8 mouse cellular contexts compared by ENCODE assay signal in genomic region chr9:22224536-22225503, GRCm38 (mm10). TPM values are rescaled to one million over a fixed set of nuclear protein-coding genes. Genes with fewer than 3 reads are reported as not detected.
DNase-seq lines count a peak whose midpoint lies in the region; ATAC-seq and TF ChIP-seq lines count a peak whose summit lies in the region.

No protein-coding gene starts in this region.

- H3K9me3 ChIP-seq in forebrain, embryonic 16.5 days (ENCODE audit: control insufficient read depth, low read length) = no peaks in the 10 kb centered on the region
- H3K9me3 ChIP-seq in kidney, embryonic 14.5 days (ENCODE audit: control insufficient read depth, low read length) = peaks cover 3% of the 10 kb centered on the region; the same call in 1 of the 2 replicates
- H3K9me3 ChIP-seq in lung, postnatal 0 days (ENCODE audit: low read length) = no peaks in the 10 kb centered on the region

- peak overlapping the region; percentile 79 for H3K4me2 ChIP-seq in forebrain, embryonic 16.5 days (ENCODE audit: low read length)
- peak overlapping the region; percentile 68 for H3K4me2 ChIP-seq in kidney, embryonic 14.5 days (replicated peaks; ENCODE audit: low read depth, low read length)
- H3K4me2 ChIP-seq in lung, postnatal 0 days (replicated peaks; ENCODE audit: low read depth, low read length) = peak overlapping the region; percentile 67

- H3K4me1 ChIP-seq in forebrain, embryonic 16.5 days (replicated peaks; ENCODE audit: control insufficient read depth, insufficient read depth, low read length) = 0 out of 2 replicates have a peak, but pooled peaks cover 5% of the 10 kb centered on the region
- no peaks in the 10 kb centered on the region for H3K4me1 ChIP-seq in kidney, embryonic 14.5 days (ENCODE audit: control insufficient read depth, insufficient read depth, low read length)
- H3K4me1 ChIP-seq in lung, postnatal 0 days (ENCODE audit: insufficient read depth, low read depth, low read length) = no peaks in the 10 kb centered on the region

- no peak for TF ChIP-seq EP300 in lung, postnatal 0 days (IDR thresholded peaks at IDR 0.05)

- H3K9ac ChIP-seq in forebrain, embryonic 16.5 days (replicated peaks; ENCODE audit: low read depth, low read length) = peak overlapping the region; percentile 82
- peak overlapping the region; percentile 70; the same call in 1 of the 2 replicates for H3K9ac ChIP-seq in kidney, embryonic 14.5 days (ENCODE audit: low read depth, low read length)
- 0 out of 2 replicates have a peak overlapping the region, but pooled peaks have one; percentile 29 for H3K9ac ChIP-seq in lung, postnatal 0 days (replicated peaks; ENCODE audit: low read depth)

- 26% methylated on average over 17 of the region's 17 CpGs for WGBS in forebrain, embryonic 16.5 days
- WGBS in kidney, embryonic 14.5 days = 28% methylated on average over 17 of the region's 17 CpGs
- WGBS in lung, postnatal 0 days = 23% methylated on average over 17 of the region's 17 CpGs

- H3K27ac ChIP-seq in forebrain, embryonic 16.5 days (ENCODE audit: low read length) = peak overlapping the region; percentile 86
- H3K27ac ChIP-seq in kidney, embryonic 14.5 days (ENCODE audit: low read depth, low read length) = no peak overlapping the region
- peak overlapping the region; percentile 96 for H3K27ac ChIP-seq in lung, postnatal 0 days (ENCODE audit: low read length)

- H3K36me3 ChIP-seq in forebrain, embryonic 16.5 days (ENCODE audit: control insufficient read depth, insufficient read depth) = no peaks in the 10 kb centered on the region
- no peaks in the 10 kb centered on the region for H3K36me3 ChIP-seq in kidney, embryonic 14.5 days (ENCODE audit: control insufficient read depth, insufficient read depth, low read length)
- H3K36me3 ChIP-seq in lung, postnatal 0 days (ENCODE audit: insufficient read depth, low read length) = no peaks in the 10 kb centered on the region

- peak; percentile 49 for DNase-seq in 3134 (ENCODE audit: extremely low read depth, insufficient read length, low spot score)
- peak; percentile 84 for DNase-seq in CD4-positive, CD25-positive, alpha-beta regulatory T cell, adult 2 months (ENCODE audit: low read depth, low spot score)
- DNase-seq in cerebellum, adult 18-20 months = peak; percentile 30 to 33
- peak; percentile 84 for DNase-seq in lung, postnatal 0 days (ENCODE audit: low spot score)
- peak; percentile 68 for DNase-seq in retina, embryonic 14.5 days (ENCODE audit: low spot score)
- no peak for DNase-seq in urinary bladder, postnatal 10 days (ENCODE audit: low spot score)

- TF ChIP-seq CTCF in lung, postnatal 0 days (IDR thresholded peaks at IDR 0.05) = peak; percentile 50

- peak; percentile 39 for ATAC-seq in forebrain, embryonic 16.5 days
- ATAC-seq in kidney, embryonic 14.5 days (ENCODE audit: low FRiP score, low TSS enrichment) = peak; percentile 48; the same call in 1 of the 2 replicates
- ATAC-seq in lung, postnatal 0 days = peak; percentile 45

- H3K27me3 ChIP-seq in forebrain, embryonic 16.5 days (replicated peaks; ENCODE audit: control insufficient read depth, insufficient read depth, low read length) = no peaks in the 10 kb centered on the region
- H3K27me3 ChIP-seq in kidney, embryonic 14.5 days (ENCODE audit: control insufficient read depth, insufficient read depth, low read length) = no peaks in the 10 kb centered on the region
- no peaks in the 10 kb centered on the region for H3K27me3 ChIP-seq in lung, postnatal 0 days (replicated peaks; ENCODE audit: insufficient read depth, low read length)

- peak overlapping the region; percentile 96 for H3K4me3 ChIP-seq in forebrain, embryonic 16.5 days (replicated peaks; ENCODE audit: low read length)
- peak overlapping the region; percentile 66 for H3K4me3 ChIP-seq in kidney, embryonic 14.5 days (ENCODE audit: low read length)
- H3K4me3 ChIP-seq in lung, postnatal 0 days (ENCODE audit: low read depth, low read length) = peak overlapping the region; percentile 77

RNA-seq across cellular contexts. Expression of gene Zfp809, which starts 0.7 kb away (rescaled TPM):
- polyA plus RNA-seq in forebrain, embryonic 16.5 days (2015; fragmentation: Nextera tagmentation; extraction: Ambion mirVana) = 10.1 and 10.9 TPM in 2 replicates
- polyA plus RNA-seq in kidney, embryonic 14.5 days (2014; fragmentation: Nextera tagmentation; extraction: Ambion mirVana) = 19.8 and 24.6 TPM in 2 replicates
- polyA plus RNA-seq in lung, postnatal 0 days (2015; fragmentation: Nextera tagmentation; extraction: Ambion mirVana) = 17.8 and 20.0 TPM in 2 replicates

RNA-seq across cellular contexts. Expression of gene Zfp599, which starts 34.9 kb away (rescaled TPM):
- polyA plus RNA-seq in forebrain, embryonic 16.5 days (2015; fragmentation: Nextera tagmentation; extraction: Ambion mirVana) = 12.6 and 12.9 TPM in 2 replicates
- 5.3 and 7.8 TPM in 2 replicates for polyA plus RNA-seq in kidney, embryonic 14.5 days (2014; fragmentation: Nextera tagmentation; extraction: Ambion mirVana)
- 0.84 and 0.97 TPM in 2 replicates for polyA plus RNA-seq in lung, postnatal 0 days (2015; fragmentation: Nextera tagmentation; extraction: Ambion mirVana)

RNA-seq across cellular contexts. Expression of gene Zfp872, which starts 36.9 kb away (rescaled TPM):
- 0.29 and 0.37 TPM in 2 replicates for polyA plus RNA-seq in forebrain, embryonic 16.5 days (2015; fragmentation: Nextera tagmentation; extraction: Ambion mirVana)
- 0.13 and 0.32 TPM in 2 replicates for polyA plus RNA-seq in kidney, embryonic 14.5 days (2014; fragmentation: Nextera tagmentation; extraction: Ambion mirVana)
- 0.49 and 1.0 TPM in 2 replicates for polyA plus RNA-seq in lung, postnatal 0 days (2015; fragmentation: Nextera tagmentation; extraction: Ambion mirVana)

Comparison
In these comparisons a context has a peak if more than half of its experiments do, and no peak if none do; other contexts are left out.
1. H3K9ac ChIP-seq: peak in every context shown above with its lines; median percentile 82 in forebrain, embryonic 16.5 days; 70 in kidney, embryonic 14.5 days; 29 in lung, postnatal 0 days.